Mouse (Mus musculus) forebrain, embryonic 11.5 days (tissue): ENCODE results near the gene Nr1h2. TPM values are rescaled to one million over a fixed set of nuclear protein-coding genes. Genes with fewer than 3 reads are reported as not detected.

ENCODE experiments used
- ATAC-seq: fragments of 200-750 bp; cut with Nextera tagmentation; replicated peaks from 2 replicates; pipeline ENCODE4 v1.8.0; 2017; ENCODE audit warnings: moderate TSS enrichment; ENCODE audit not compliant: low FRiP score
- DNase-seq: peaks from one replicate; pipeline ENCODE4 v3.0.0-alpha.2; 2017; ENCODE audit warnings: low spot score
- H3K27ac ChIP-seq: fragments of 300-500 bp; sonication (generic); 2 replicates; pipeline ENCODE4 v1.5.1; 2014; ENCODE audit warnings: low read depth, low read length
- H3K27me3 ChIP-seq: fragments of 300-500 bp; sonication (generic); 2 replicates; pipeline ENCODE4 v1.6.1; 2014; ENCODE audit warnings: mild to moderate bottlenecking, low read length, mixed read lengths; ENCODE audit not compliant: control insufficient read depth, insufficient read depth
- H3K36me3 ChIP-seq: fragments of 300-500 bp; sonication (generic); 2 replicates; pipeline ENCODE4 v1.6.1; 2014; ENCODE audit warnings: mild to moderate bottlenecking, low read length, moderate library complexity, mixed read lengths; ENCODE audit not compliant: control insufficient read depth, insufficient read depth
- H3K4me1 ChIP-seq: fragments of 300-500 bp; sonication (generic); replicated peaks from 2 replicates; pipeline ENCODE4 v1.6.1; 2014; ENCODE audit warnings: low read length, mixed read lengths; ENCODE audit not compliant: control insufficient read depth, insufficient read depth
- H3K4me2 ChIP-seq: fragments of 300-500 bp; sonication (generic); 2 replicates; pipeline ENCODE4 v1.6.1; 2014; ENCODE audit warnings: low read depth, mild to moderate bottlenecking, low read length, moderate library complexity, mixed read lengths; ENCODE audit not compliant: severe bottlenecking
- H3K4me3 ChIP-seq: fragments of 300-500 bp; sonication (generic); 2 replicates; pipeline ENCODE4 v1.5.1; 2014; ENCODE audit warnings: low read depth, low read length
- H3K9ac ChIP-seq: fragments of 300-500 bp; sonication (generic); 2 replicates; pipeline ENCODE4 v1.6.1; 2014; ENCODE audit warnings: low read length
- H3K9me3 ChIP-seq: fragments of 300-500 bp; sonication (generic); 2 replicates; pipeline ENCODE4 v1.6.1; 2016; ENCODE audit warnings: low read length, mixed read lengths; ENCODE audit not compliant: control insufficient read depth
- WGBS: fragments of 180-500 bp; shearing (Covaris S2); extraction: QIAGEN DNeasy Blood & Tissue Kit; methylation state at CpG from one replicate; pipeline ENCODE4 v1.1.7; 2014; 5-methylcytosine and 5-hydroxymethylcytosine counted together
- polyA plus RNA-seq: library from polyadenylated mRNA; unstranded; fragments of >200 nt; fragmentation: Nextera tagmentation; extraction: Ambion mirVana; gene quantifications from 2 replicates; pipeline ENCODE4 v1.2.1, GENCODE M21; 2014

The Nr1h2 gene
- polyA plus RNA-seq, 1 experiment from 2014 or later = 72.3 TPM

DNA sequence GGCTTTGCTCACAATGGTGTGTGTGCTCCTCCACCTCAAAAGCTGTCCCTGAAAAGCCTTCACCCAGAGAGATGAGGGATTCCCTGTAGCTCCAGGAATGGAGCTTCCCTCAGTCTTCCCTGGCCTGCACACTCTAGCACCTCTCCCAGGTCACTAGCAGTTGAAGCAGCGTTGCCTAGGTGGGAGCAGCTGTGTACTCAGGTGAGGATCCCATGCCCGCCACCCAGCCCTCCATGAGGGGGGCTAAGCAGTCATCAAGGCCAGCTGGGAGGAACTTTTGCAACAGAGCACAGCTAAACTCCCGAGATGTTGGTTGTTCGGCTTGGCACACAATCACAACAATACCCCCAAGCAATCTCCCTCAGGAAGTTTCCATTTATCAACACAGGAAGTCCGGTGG, 29.0 kb upstream of the Nr1h2 start:
- no peak for ATAC-seq
- H3K4me2 ChIP-seq = no peak overlapping the region
- WGBS = 80% methylated on average over 5 of the region's 5 CpGs
- no peaks in the 10 kb centered on the region for H3K36me3 ChIP-seq
- no peak overlapping the region for H3K27ac ChIP-seq
- no peak overlapping the region for H3K9ac ChIP-seq
- peaks cover 7% of the 10 kb centered on the region for H3K27me3 ChIP-seq
- H3K4me3 ChIP-seq = no peak overlapping the region
- no peak for DNase-seq
- H3K9me3 ChIP-seq = peaks cover 3% of the 10 kb centered on the region; the same call in 1 of the 2 replicates
- H3K4me1 ChIP-seq = no peaks in the 10 kb centered on the region

DNA sequence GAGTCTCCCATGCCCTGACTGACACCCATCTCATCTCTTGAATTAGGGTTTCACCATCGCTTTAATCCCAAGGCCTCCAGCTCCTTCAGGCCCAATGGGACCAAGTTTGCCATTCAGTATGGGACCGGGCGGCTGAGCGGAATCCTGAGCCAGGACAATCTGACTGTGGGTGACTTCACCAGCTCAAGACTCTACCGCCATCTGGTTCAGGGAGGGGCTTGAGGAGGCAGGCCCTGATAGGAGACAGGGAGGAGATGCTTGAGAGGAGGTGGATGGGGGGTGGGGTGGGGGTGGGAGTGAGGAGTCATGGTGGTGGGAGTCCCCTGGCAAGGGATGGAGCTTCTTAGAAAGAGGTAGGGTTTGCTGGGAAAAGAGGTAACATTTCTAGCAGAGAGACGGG, 27.9 kb upstream of the Nr1h2 start:
- Histone ChIP-seq H3K9me3 (peaks cover 3% of the 10 kb centered on the region; the same call in 1 of the 2 replicates), H3K4me3 (no peak overlapping the region), H3K36me3 (no peaks in the 10 kb centered on the region), H3K4me2 (no peak overlapping the region), H3K4me1 (no peaks in the 10 kb centered on the region), H3K9ac (no peak overlapping the region), H3K27me3 (no peaks in the 10 kb centered on the region), H3K27ac (no peak overlapping the region)
- no peak for DNase-seq
- no peak for ATAC-seq
- WGBS = 80% methylated on average over 6 of the region's 6 CpGs

DNA sequence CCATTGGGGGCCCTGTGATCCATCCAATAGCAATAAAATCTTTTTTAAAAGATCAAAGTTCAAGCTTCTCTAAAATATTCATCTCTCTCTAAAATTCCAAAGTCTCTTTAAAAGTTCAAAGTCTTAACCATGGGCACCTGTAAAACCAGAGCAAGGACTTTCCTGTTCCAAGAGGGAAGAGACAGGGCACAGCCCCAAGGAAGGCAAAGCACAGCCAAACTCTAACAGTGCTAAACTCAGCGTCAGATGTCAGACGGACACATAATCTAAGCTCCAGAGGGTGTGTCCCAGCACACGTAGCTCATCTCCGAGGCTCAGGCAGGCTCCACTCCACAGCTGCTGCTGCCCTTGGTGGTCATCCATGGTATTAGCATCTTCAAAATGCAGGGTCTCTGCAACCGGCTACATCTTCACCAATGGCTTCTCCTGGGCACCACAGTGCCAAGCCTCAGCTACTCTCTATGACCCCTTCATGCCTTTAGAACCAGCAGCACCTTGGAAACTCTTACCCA, 22.6 kb upstream of the Nr1h2 start:
- H3K9ac ChIP-seq = no peak overlapping the region
- DNase-seq = no peak
- H3K4me1 ChIP-seq = no peaks in the 10 kb centered on the region; the same call in 1 of the 2 replicates
- no peaks in the 10 kb centered on the region for H3K27me3 ChIP-seq
- no peak overlapping the region for H3K4me3 ChIP-seq
- H3K36me3 ChIP-seq = no peaks in the 10 kb centered on the region
- no peak for ATAC-seq
- peaks cover 3% of the 10 kb centered on the region; the same call in 1 of the 2 replicates for H3K9me3 ChIP-seq
- no peak overlapping the region for H3K27ac ChIP-seq
- H3K4me2 ChIP-seq = no peak overlapping the region
- 56% methylated on average over 5 of the region's 5 CpGs for WGBS

- Histone ChIP-seq H3K4me1 (no peaks in the 10 kb centered on the region; the same call in 1 of the 2 replicates), H3K27ac (no peak overlapping the region), H3K27me3 (no peaks in the 10 kb centered on the region), H3K4me3 (no peak overlapping the region), H3K9ac (no peak overlapping the region), H3K36me3 (no peaks in the 10 kb centered on the region), H3K4me2 (no peak overlapping the region), H3K9me3 (no peaks in the 10 kb centered on the region)
- DNase-seq = no peak
- WGBS = 76% methylated on average over 5 of the region's 5 CpGs
- ATAC-seq = no peak
Measured at GRCm38 (mm10) chr7:44572956-44573484, 19.3 kb upstream of the Nr1h2 start.

- no peak within 1 kb of the TSS for H3K27ac ChIP-seq
- H3K4me2 ChIP-seq = no peak within 1 kb of the TSS
- no peak within 1 kb of the TSS for H3K9ac ChIP-seq
- ATAC-seq (no peak), DNase-seq (no peak)
- H3K4me1 ChIP-seq = no peaks in the 10 kb centered on the region; the same call in 1 of the 2 replicates
- no peaks in the 10 kb centered on the region for H3K9me3 ChIP-seq
- WGBS = 35% methylated on average over 7 of the region's 7 CpGs
- H3K4me3 ChIP-seq = no peak within 1 kb of the TSS
- H3K27me3 ChIP-seq = no peaks in the 10 kb centered on the region
- no peaks in the 10 kb centered on the region for H3K36me3 ChIP-seq
Measured at GRCm38 (mm10) chr7:44572213-44572701, 18.5 kb upstream of the Nr1h2 start, which contains the start of gene Napsa. Gene Napsa (plus strand): TSS chr7:44572380.

GRCm38 (mm10) chr7:44571811-44572210, 18.1 kb upstream of the Nr1h2 start:
- Histone ChIP-seq H3K4me1 (no peaks in the 10 kb centered on the region; the same call in 1 of the 2 replicates), H3K27ac (no peak overlapping the region), H3K4me2 (no peak overlapping the region), H3K36me3 (no peaks in the 10 kb centered on the region), H3K27me3 (no peaks in the 10 kb centered on the region), H3K4me3 (no peak overlapping the region), H3K9me3 (no peaks in the 10 kb centered on the region), H3K9ac (no peak overlapping the region)
- no peak for ATAC-seq
- WGBS = 21% methylated on average over 4 of the region's 4 CpGs
- no peak for DNase-seq

- DNase-seq = no peak
- no peak for ATAC-seq
- no peak overlapping the region; the same call in 1 of the 2 replicates for H3K9ac ChIP-seq
- no peak overlapping the region for H3K4me2 ChIP-seq
- no peak overlapping the region for H3K4me3 ChIP-seq
- no peaks in the 10 kb centered on the region; the same call in 1 of the 2 replicates for H3K4me1 ChIP-seq
- no peaks in the 10 kb centered on the region for H3K9me3 ChIP-seq
- no peaks in the 10 kb centered on the region for H3K27me3 ChIP-seq
- 82% methylated on average over 6 of the region's 6 CpGs for WGBS
- no peaks in the 10 kb centered on the region for H3K36me3 ChIP-seq
- H3K27ac ChIP-seq = no peak overlapping the region
Measured at GRCm38 (mm10) chr7:44570989-44571388, 17.2 kb upstream of the Nr1h2 start.

DNA sequence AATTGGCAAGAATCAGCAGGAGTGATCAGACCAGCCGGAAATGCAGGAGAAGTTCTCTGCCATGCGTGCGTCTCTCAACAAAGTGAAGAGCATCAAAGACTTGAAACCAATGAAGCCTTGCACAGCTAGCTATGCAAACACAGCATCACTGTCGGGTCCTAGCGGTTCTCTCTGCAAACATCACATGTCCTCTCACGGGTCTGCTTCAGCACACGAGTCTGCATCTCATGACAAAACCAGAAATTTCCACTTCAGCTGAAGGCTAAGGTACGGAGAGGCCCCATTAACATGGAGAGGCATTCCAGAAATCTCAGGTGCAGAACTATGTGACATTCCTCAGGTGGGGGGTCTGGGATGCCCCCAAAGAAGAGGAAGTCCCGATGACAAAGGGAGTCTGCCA, 15.1 kb upstream of the Nr1h2 start:
- ATAC-seq (no peak), DNase-seq (no peak)

GRCm38 (mm10) chr7:44565414-44565813, 11.7 kb upstream of the Nr1h2 start:
- Histone ChIP-seq H3K4me1 (0 out of 2 replicates have a peak, but pooled peaks cover 2% of the 10 kb centered on the region), H3K4me2 (no peak overlapping the region), H3K9me3 (no peaks in the 10 kb centered on the region), H3K27ac (no peak overlapping the region), H3K4me3 (no peak overlapping the region), H3K27me3 (no peaks in the 10 kb centered on the region), H3K36me3 (no peaks in the 10 kb centered on the region), H3K9ac (no peak overlapping the region)
- no peak for DNase-seq
- ATAC-seq = no peak
- 70% methylated on average over 6 of the region's 6 CpGs for WGBS

More for the DNA sequence above, 15.1 kb upstream of the Nr1h2 start:
- Histone ChIP-seq H3K4me3 (no peak overlapping the region), H3K4me1 (no peaks in the 10 kb centered on the region; the same call in 1 of the 2 replicates), H3K36me3 (no peaks in the 10 kb centered on the region), H3K4me2 (no peak overlapping the region), H3K9ac (no peak overlapping the region), H3K9me3 (no peaks in the 10 kb centered on the region), H3K27ac (no peak overlapping the region), H3K27me3 (no peaks in the 10 kb centered on the region)
- WGBS = 84% methylated on average over 9 of the region's 9 CpGs
